Mouse (Mus musculus) kidney, postnatal 25 days (tissue): ENCODE data around the gene 2010300C02Rik.
"Not testable (repeated sequence)": the region's sequence is repeated elsewhere in the genome, so short reads cannot be mapped to it uniquely, and the experiment has no call there.

Source experiments
- DNase-seq, 2 experiments: peaks; one replicate each; pipeline ENCODE4 v3.0.0; 2021; ENCODE audit warnings: mixed read lengths in 2 of 2

The 2010300C02Rik gene

GRCm38 (mm10) chr1:37719761-37720640 lies at the start of gene 2010300C02Rik:
Gene 2010300C02Rik (minus strand): TSS chr1:37720085.
- DNase-seq, result peak; percentile 28 to 53

- DNase-seq, result no peak
Observed at GRCm38 (mm10) chr1:37759407-37759806, 39.5 kb upstream of the 2010300C02Rik start.

- DNase-seq, result no peak
Observed at GRCm38 (mm10) chr1:37744650-37745259, 24.9 kb upstream of the 2010300C02Rik start.

GRCm38 (mm10) chr1:37742602-37743270 lies 22.9 kb upstream of the 2010300C02Rik start:
- DNase-seq, result no peak

- DNase-seq, result no peak
Observed at GRCm38 (mm10) chr1:37742126-37742525, 22.2 kb upstream of the 2010300C02Rik start.

GRCm38 (mm10) chr1:37740161-37740802 lies 20.4 kb upstream of the 2010300C02Rik start:
- DNase-seq, result no peak

GRCm38 (mm10) chr1:37738895-37739294 lies 19.0 kb upstream of the 2010300C02Rik start:
- no peak for DNase-seq

- DNase-seq, result no peak
Observed at GRCm38 (mm10) chr1:37737045-37737444, 17.2 kb upstream of the 2010300C02Rik start.

- no peak for DNase-seq
Observed at GRCm38 (mm10) chr1:37735932-37736331, 16.0 kb upstream of the 2010300C02Rik start.

GRCm38 (mm10) chr1:37734841-37735240 lies 15.0 kb upstream of the 2010300C02Rik start:
- no peak for DNase-seq

GRCm38 (mm10) chr1:37729353-37729752 lies 9.5 kb upstream of the 2010300C02Rik start:
- DNase-seq, result no peak

GRCm38 (mm10) chr1:37728053-37728452 lies 8.2 kb upstream of the 2010300C02Rik start:
- no peak for DNase-seq

GRCm38 (mm10) chr1:37727186-37727585 lies 7.3 kb upstream of the 2010300C02Rik start:
- DNase-seq, result no peak

- DNase-seq, result no peak
Observed at GRCm38 (mm10) chr1:37726426-37726825, 6.5 kb upstream of the 2010300C02Rik start.

GRCm38 (mm10) chr1:37725880-37726279 lies 6.0 kb upstream of the 2010300C02Rik start:
- DNase-seq, result no peak

GRCm38 (mm10) chr1:37721092-37721491 lies 1.2 kb upstream of the 2010300C02Rik start:
- DNase-seq, result no peak

- no peak for DNase-seq
Observed at GRCm38 (mm10) chr1:37719030-37719723, 708 bp downstream of the 2010300C02Rik start.

GRCm38 (mm10) chr1:37718516-37718915 lies 1.4 kb downstream of the 2010300C02Rik start:
- DNase-seq, result no peak

- no peak for DNase-seq
Observed at GRCm38 (mm10) chr1:37717415-37718195, 2.3 kb downstream of the 2010300C02Rik start.

GRCm38 (mm10) chr1:37712357-37712737 lies 7.5 kb downstream of the 2010300C02Rik start:
- not testable (repeated sequence) for DNase-seq

GRCm38 (mm10) chr1:37711596-37712356 lies 8.1 kb downstream of the 2010300C02Rik start:
- no peak for DNase-seq
